Comparison of ENCODE assay signal across 24 mouse cellular contexts in genomic region chr9:52105423-52105822, GRCm38 (mm10). TPM values are rescaled to one million over a fixed set of nuclear protein-coding genes. Genes with fewer than 3 reads are reported as not detected.
DNase-seq lines count a peak whose midpoint lies in the region; ATAC-seq lines count a peak whose summit lies in the region.
"Had no signal": no experiment of that assay in that cellular context is flagged by ENCODE, and none has a peak within 500 bp of the region (broad histone marks: within the 10 kb centered on the region; RNA-seq: fewer than 3 reads in every experiment).

No protein-coding gene starts in this region.

- H3K4me2 ChIP-seq in midbrain, embryonic 14.5 days (ENCODE audit: low read length) = no peak overlapping the region
- H3K4me2 ChIP-seq: embryonic facial prominence, embryonic 13.5 days; limb, embryonic 15.5 days had no signal

- DNase-seq in adrenal gland, adult (ENCODE audit: inconsistent age in 2 of 2, low spot score in 1 of 2) = peak; percentile 85 to 91
- no peak for DNase-seq in adrenal gland, adult 18-20 months (ENCODE audit: low spot score in 2 of 2)
- peak; percentile 51 for DNase-seq in lung, postnatal 36 days
- no peak for DNase-seq in lung, postnatal 10 days
- DNase-seq in adrenal gland, adult 2 months = peak; percentile 87
- DNase-seq in fibroblast of lung, adult 2 months (ENCODE audit: low read depth) = peak; percentile 53
- DNase-seq in midbrain, embryonic 14.5 days = no peak
- no peak for DNase-seq in urinary bladder, adult 18-20 months (ENCODE audit: low spot score in 2 of 2)
- DNase-seq: cerebellum, adult 11 months; cerebellum, postnatal 14 days; gastrocnemius, postnatal 36 days; kidney, adult 18-20 months; layer of hippocampus, postnatal 36 days; liver, postnatal 0 days; retina, postnatal 1 day; thymus, postnatal 36 days had no signal

- no peak overlapping the region for H3K4me3 ChIP-seq in midbrain, embryonic 14.5 days (replicated peaks; ENCODE audit: low read depth, low read length)
- H3K4me3 ChIP-seq: embryonic facial prominence, embryonic 13.5 days; heart, embryonic 10.5 days; limb, embryonic 15.5 days; megakaryocyte, embryonic 14.5 days had no signal

- H3K27ac ChIP-seq in midbrain, embryonic 14.5 days (replicated peaks; ENCODE audit: low read depth, low read length) = no peak overlapping the region
- H3K27ac ChIP-seq: embryonic facial prominence, embryonic 13.5 days; heart, embryonic 10.5 days; kidney, postnatal 0 days; limb, embryonic 15.5 days; stomach, postnatal 0 days had no signal

- no peaks in the 10 kb centered on the region; the same call in 1 of the 2 replicates for H3K36me3 ChIP-seq in midbrain, embryonic 14.5 days (ENCODE audit: control insufficient read depth, insufficient read depth, low read length)
- H3K36me3 ChIP-seq: embryonic facial prominence, embryonic 13.5 days; heart, embryonic 10.5 days; limb, embryonic 15.5 days had no signal

- no peak for ATAC-seq in midbrain, embryonic 14.5 days (ENCODE audit: low FRiP score, low TSS enrichment)
- ATAC-seq: liver, postnatal 0 days; midbrain, embryonic 16.5 days had no signal

- 90% methylated on average over 6 of the region's 6 CpGs for WGBS in midbrain, embryonic 14.5 days

- no peak overlapping the region for H3K9ac ChIP-seq in midbrain, embryonic 14.5 days (replicated peaks; ENCODE audit: low read length)
- H3K9ac ChIP-seq: embryonic facial prominence, embryonic 13.5 days; limb, embryonic 15.5 days; liver, postnatal 0 days had no signal

- no peaks in the 10 kb centered on the region for H3K4me1 ChIP-seq in midbrain, embryonic 14.5 days (ENCODE audit: control insufficient read depth, insufficient read depth, low read length)

- no peaks in the 10 kb centered on the region for H3K27me3 ChIP-seq in midbrain, embryonic 14.5 days (ENCODE audit: control insufficient read depth, insufficient read depth, low read length)
- H3K27me3 ChIP-seq: CH12.LX; embryonic facial prominence, embryonic 13.5 days; limb, embryonic 15.5 days had no signal

- no peaks in the 10 kb centered on the region for H3K9me3 ChIP-seq in midbrain, embryonic 14.5 days (ENCODE audit: control insufficient read depth, low read length)
- H3K9me3 ChIP-seq: embryonic facial prominence, embryonic 13.5 days; heart, embryonic 10.5 days; limb, embryonic 15.5 days; megakaryocyte, embryonic 14.5 days had no signal

RNA-seq across cellular contexts. Expression of gene Rdx, which starts 58.5 kb away (rescaled TPM):
- 100 to 1,000 TPM; 116 to 126 TPM for total RNA-seq in adrenal gland, adult 18-20 months (2021)
- total RNA-seq in adrenal gland, adult 2 months (2021) = 100 to 1,000 TPM; 110 to 120 TPM
- polyA plus RNA-seq in adrenal gland, adult 2 months (2012; rRNA removed) = 6.2 and 8.4 TPM in 2 replicates
- 79.8 and 114 TPM in 2 replicates for polyA plus RNA-seq in midbrain, embryonic 14.5 days (2014; fragmentation: Nextera tagmentation; extraction: Ambion mirVana)

Comparison
In these comparisons a context has a peak if more than half of its experiments do, and no peak if none do; other contexts are left out.
1. DNase-seq: peak in adrenal gland, adult (2 of 2), lung, postnatal 36 days (single experiment), adrenal gland, adult 2 months (single experiment) and fibroblast of lung, adult 2 months (single experiment); none in adrenal gland, adult 18-20 months (0 of 2), lung, postnatal 10 days (single experiment), midbrain, embryonic 14.5 days (single experiment) and urinary bladder, adult 18-20 months (0 of 2).